Mouse (Mus musculus) bone marrow, adult 2 months (tissue): Measurements from ENCODE around the gene Hif3a.

Source experiments
- CTCF ChIP-seq: fragments of 200-500 bp; IDR thresholded peaks from 2 replicates; pipeline ENCODE4 v1.5.1; 2011; ENCODE audit warnings: low read length, control low read depth; ENCODE audit not compliant: control insufficient read depth, insufficient read depth
- POLR2A ChIP-seq: fragments of 200-500 bp; IDR thresholded peaks from 2 replicates; pipeline ENCODE4 v1.6.1; 2011; ENCODE audit warnings: low read depth, mild to moderate bottlenecking, control low read depth, low read length, borderline replicate concordance; ENCODE audit not compliant: control insufficient read depth

GRCm38 (mm10) chr7:17090058-17090585 lies 27.9 kb upstream of the Hif3a start:
- TF ChIP-seq CTCF (no peak), POLR2A (no peak)
